Mouse (Mus musculus): Measurements from ENCODE around the gene Zcchc24. TPM values are rescaled to one million over a fixed set of nuclear protein-coding genes. Genes with fewer than 3 reads are reported as not detected.
A peak's percentile ranks its signal among the peaks of the same experiment; 100 is the strongest.

Gene Zcchc24
- polyA plus RNA-seq, 1 experiment from 2014 or later, result 47.3 TPM

DNA sequence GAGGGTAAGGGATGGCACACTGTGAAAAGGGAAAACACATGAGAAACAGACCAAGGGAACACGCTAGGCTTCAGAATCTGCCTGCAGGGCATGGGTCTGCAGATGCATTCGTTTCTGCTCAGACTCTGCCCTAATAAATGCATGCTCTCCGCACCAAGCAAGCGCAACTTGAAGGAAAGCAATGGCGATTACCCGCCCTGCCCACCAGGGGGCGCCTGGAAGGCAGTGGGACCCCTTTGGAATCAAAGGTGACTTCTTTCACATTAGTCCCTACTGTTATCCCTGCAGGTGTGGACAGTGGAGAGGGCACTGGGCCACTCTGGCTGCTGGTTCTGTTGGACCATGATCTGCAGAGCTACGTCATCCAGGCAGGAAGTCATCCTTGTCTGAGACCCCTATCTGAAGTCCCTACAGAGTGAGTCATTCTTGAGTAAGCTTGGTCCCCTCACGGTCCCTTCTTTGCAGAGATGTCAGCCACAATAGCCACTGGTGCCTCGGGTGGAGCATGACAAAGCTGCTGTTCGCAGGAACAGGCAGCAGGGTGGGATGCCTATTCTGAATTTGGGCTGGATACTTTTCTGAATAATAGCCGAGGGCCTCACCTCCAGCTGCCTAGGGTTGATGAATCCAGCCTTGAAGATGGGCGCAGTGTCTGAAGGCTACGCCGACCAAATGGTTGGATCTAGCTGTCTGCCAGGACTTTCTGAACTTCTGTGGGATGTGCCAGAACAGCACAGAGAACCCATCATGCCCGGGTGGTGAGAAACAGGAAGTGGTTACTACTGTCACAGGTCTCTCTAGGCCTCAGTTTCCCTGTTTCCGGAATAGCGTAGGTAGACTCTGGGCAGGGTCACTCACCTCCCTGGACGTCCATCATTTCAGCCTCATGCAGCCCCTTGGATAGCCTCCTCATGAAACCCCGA lies 42.4 kb downstream of the Zcchc24 start:
- ATAC-seq (ENCODE audit: insufficient number of reproducible peaks, insufficient read depth, low FRiP score, low TSS enrichment), result no peak
- no peak overlapping the region for H3K4me2 ChIP-seq (replicated peaks)
- 47% methylated on average over 20 of the region's 20 CpGs for WGBS
- H3K36me3 ChIP-seq, result peaks cover 3% of the 10 kb centered on the region; the same call in 1 of the 2 replicates
- H3K27ac ChIP-seq, result peak overlapping the region; percentile 78
- H3K9ac ChIP-seq, result no peak overlapping the region
- H3K9me3 ChIP-seq, result no peaks in the 10 kb centered on the region
- H3K4me1 ChIP-seq, result peaks cover 36% of the 10 kb centered on the region
- H3K27me3 ChIP-seq, result no peaks in the 10 kb centered on the region
- H3K4me3 ChIP-seq, result no peak overlapping the region

DNA sequence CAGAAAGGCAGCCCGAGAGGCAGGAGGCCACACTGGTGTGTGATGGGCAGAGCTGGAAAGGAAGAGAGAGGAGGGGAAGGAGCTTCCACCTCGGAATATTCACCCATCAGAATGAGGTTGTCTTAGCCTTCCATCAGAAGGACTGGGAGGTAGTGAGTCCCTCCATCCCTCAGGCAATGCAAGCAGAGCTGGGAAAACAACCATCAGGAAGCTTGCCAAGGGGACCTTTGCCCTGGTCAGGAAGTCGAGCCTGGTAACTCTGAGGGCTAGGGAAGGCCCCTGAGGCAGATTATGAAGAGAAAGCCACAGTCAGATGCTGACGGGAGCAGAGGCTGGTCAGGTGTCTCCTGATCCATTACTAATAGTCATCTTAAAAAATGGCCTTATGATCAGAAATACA lies 43.1 kb downstream of the Zcchc24 start:
- peaks cover 36% of the 10 kb centered on the region for H3K4me1 ChIP-seq
- H3K27me3 ChIP-seq, result no peaks in the 10 kb centered on the region
- no peak overlapping the region for H3K4me3 ChIP-seq
- 18% methylated on average over 4 of the region's 4 CpGs for WGBS
- H3K9me3 ChIP-seq, result no peaks in the 10 kb centered on the region
- H3K27ac ChIP-seq, result peak overlapping the region; percentile 78
- no peak for ATAC-seq (ENCODE audit: insufficient number of reproducible peaks, insufficient read depth, low FRiP score, low TSS enrichment)
- H3K36me3 ChIP-seq, result peaks cover 10% of the 10 kb centered on the region
- H3K9ac ChIP-seq, result no peak overlapping the region
- no peak overlapping the region for H3K4me2 ChIP-seq (replicated peaks)

DNA sequence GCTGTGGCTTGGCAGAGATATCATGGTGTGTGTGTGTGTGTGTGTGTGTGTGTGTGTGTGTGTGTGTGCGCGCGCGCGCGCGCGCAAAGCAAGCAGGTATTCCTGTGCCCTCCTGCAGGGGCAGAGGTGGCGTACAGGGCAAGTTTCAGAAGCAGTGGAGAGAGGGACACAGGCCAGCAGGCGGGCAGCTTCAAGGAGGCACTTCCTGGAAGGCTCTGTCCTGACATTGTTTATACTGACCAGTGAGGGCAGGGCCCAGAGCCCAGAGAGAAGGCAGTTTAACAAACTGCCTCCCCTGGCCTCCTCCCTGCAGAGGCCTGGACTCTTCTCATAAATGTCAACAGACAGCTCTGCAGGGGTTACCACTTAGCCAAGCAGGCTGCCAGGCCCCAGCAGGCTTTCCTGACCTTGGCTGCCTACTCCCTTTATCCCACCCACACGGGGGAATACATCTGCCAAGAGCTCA lies 43.8 kb downstream of the Zcchc24 start:
- Histone ChIP-seq H3K4me1 (peaks cover 36% of the 10 kb centered on the region), H3K27ac (peak overlapping the region; percentile 78), H3K36me3 (peaks cover 10% of the 10 kb centered on the region), H3K9ac (no peak overlapping the region), H3K4me3 (no peak overlapping the region), H3K4me2 (replicated peaks) (no peak overlapping the region), H3K27me3 (no peaks in the 10 kb centered on the region), H3K9me3 (no peaks in the 10 kb centered on the region)
- 78% methylated on average over 11 of the region's 11 CpGs for WGBS
- no peak for ATAC-seq (ENCODE audit: insufficient number of reproducible peaks, insufficient read depth, low FRiP score, low TSS enrichment)

DNA sequence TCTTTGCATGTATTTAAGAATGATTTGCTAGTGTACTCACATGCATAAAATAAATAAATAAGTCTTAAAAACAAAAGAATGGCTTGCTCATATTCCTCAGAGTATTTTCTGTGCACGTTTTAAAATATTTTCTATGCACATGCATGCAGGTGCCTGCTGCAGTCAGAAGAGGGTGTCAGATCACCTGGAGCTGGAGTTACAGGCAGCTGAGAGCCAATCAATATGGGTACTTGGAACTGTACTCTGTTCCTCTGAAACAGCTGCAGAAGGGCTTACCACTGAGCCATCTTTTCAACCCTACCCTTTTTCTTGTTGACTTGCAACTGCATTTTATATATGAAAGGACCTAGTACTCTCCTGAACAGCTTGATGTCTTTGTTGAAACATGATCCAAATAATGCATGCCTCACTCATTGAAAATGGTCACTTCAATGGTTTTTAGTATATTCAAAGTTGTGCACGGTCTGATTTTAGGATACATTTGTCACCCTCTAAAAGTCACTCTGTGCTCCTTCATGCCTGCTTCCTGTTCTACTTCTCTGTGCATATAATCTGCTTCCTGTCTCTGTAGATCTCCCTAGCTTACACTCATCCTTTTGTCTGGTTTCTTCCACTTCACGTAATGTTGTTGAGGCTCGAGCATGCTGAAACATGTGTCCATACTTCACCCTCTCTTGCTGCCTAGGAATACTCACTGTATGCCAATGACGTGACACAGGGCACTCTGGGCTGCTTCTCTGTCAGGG lies 47.7 kb downstream of the Zcchc24 start:
- no peak overlapping the region for H3K4me3 ChIP-seq
- no peak overlapping the region for H3K4me2 ChIP-seq (replicated peaks)
- no peaks in the 10 kb centered on the region for H3K9me3 ChIP-seq
- peaks cover 44% of the 10 kb centered on the region for H3K4me1 ChIP-seq
- no peak overlapping the region for H3K9ac ChIP-seq
- peaks cover 20% of the 10 kb centered on the region for H3K36me3 ChIP-seq
- no peaks in the 10 kb centered on the region for H3K27me3 ChIP-seq
- WGBS, result 88% methylated on average over 5 of the region's 5 CpGs
- H3K27ac ChIP-seq, result no peak overlapping the region
- no peak for ATAC-seq (ENCODE audit: insufficient number of reproducible peaks, insufficient read depth, low FRiP score, low TSS enrichment)

DNA sequence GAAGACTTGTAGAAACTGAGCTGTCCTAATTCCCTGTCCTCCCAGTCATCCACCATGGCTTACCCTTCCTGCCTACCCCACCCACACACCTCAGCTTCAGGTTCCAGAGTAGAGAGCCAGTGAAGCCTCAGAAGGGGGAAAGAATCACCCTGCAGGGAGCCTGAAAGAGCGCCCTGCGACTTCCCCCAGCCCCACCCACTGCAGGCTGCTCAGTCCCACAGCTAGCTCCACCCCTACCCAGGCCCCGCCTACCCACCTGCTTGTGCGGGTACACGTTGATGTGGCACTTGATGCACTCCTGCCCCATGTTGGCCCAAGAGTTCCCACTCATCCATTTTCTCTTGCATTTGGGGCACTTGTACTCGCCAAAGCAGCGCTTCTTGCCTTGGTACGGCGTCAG lies 49.5 kb downstream of the Zcchc24 start:
- Histone ChIP-seq H3K27me3 (no peaks in the 10 kb centered on the region), H3K4me3 (no peak overlapping the region), H3K9ac (no peak overlapping the region), H3K9me3 (no peaks in the 10 kb centered on the region), H3K27ac (peak overlapping the region; percentile 72), H3K4me2 (replicated peaks) (no peak overlapping the region), H3K36me3 (peaks cover 34% of the 10 kb centered on the region), H3K4me1 (peaks cover 26% of the 10 kb centered on the region)
- 59% methylated on average over 9 of the region's 9 CpGs for WGBS
- ATAC-seq (ENCODE audit: insufficient number of reproducible peaks, insufficient read depth, low FRiP score, low TSS enrichment), result no peak

DNA sequence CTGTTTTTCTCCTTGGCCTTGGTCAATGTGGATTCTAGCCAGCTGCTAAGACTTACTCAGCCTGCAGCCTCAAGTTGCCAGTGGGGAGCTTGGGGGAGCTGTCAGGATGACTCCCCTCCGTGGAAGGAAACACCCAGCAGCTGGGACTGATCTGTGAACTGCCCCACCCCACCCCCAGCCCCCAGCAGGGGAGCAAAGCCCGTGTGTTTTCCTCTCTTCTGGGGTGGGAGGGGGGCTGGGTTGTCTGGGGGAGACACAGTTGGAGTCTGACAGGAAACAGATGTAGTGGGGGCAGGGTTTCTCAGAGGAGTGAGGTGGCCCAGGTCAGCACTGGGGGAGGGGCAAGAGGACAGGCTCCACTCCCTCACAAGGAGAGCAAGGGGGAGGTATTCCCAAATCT lies 50.4 kb downstream of the Zcchc24 start:
- H3K36me3 ChIP-seq, result peaks cover 36% of the 10 kb centered on the region
- WGBS, result 3% methylated on average over 2 of the region's 2 CpGs
- peak; percentile 62; the same call in 1 of the 2 replicates for ATAC-seq (ENCODE audit: insufficient number of reproducible peaks, insufficient read depth, low FRiP score, low TSS enrichment)
- no peaks in the 10 kb centered on the region for H3K9me3 ChIP-seq
- H3K4me1 ChIP-seq, result peaks cover 28% of the 10 kb centered on the region
- H3K4me2 ChIP-seq (replicated peaks), result no peak overlapping the region
- no peaks in the 10 kb centered on the region for H3K27me3 ChIP-seq
- H3K27ac ChIP-seq, result peak overlapping the region; percentile 72
- H3K4me3 ChIP-seq, result no peak overlapping the region
- H3K9ac ChIP-seq, result no peak overlapping the region

DNA sequence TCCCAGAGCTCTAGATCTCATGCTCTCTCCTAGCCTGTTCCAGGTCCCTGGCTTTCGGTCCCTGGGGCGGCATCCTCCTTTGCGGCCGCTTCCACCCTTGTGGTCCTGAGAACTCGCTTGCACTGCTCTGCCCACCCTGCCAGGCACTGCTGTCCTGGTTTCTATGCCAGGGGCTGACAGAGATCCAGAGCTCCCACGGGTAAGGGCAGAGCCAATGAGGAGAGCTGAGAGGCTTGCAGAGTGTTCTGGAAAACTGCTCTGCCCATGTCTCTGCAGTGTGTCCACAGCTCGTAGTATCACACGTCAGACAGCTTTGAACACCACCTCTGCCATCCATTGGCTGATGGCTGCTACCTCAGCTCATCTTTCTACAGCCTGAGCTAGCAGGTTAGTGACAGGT lies 51.1 kb downstream of the Zcchc24 start:
- no peaks in the 10 kb centered on the region for H3K9me3 ChIP-seq
- H3K4me2 ChIP-seq (replicated peaks), result no peak overlapping the region
- WGBS, result 81% methylated on average over 8 of the region's 8 CpGs
- no peaks in the 10 kb centered on the region for H3K27me3 ChIP-seq
- peak overlapping the region; percentile 72; the same call in 1 of the 2 replicates for H3K27ac ChIP-seq
- H3K4me3 ChIP-seq, result no peak overlapping the region
- H3K4me1 ChIP-seq, result peaks cover 28% of the 10 kb centered on the region
- ATAC-seq (ENCODE audit: insufficient number of reproducible peaks, insufficient read depth, low FRiP score, low TSS enrichment), result no peak
- H3K9ac ChIP-seq, result no peak overlapping the region
- peaks cover 36% of the 10 kb centered on the region for H3K36me3 ChIP-seq

DNA sequence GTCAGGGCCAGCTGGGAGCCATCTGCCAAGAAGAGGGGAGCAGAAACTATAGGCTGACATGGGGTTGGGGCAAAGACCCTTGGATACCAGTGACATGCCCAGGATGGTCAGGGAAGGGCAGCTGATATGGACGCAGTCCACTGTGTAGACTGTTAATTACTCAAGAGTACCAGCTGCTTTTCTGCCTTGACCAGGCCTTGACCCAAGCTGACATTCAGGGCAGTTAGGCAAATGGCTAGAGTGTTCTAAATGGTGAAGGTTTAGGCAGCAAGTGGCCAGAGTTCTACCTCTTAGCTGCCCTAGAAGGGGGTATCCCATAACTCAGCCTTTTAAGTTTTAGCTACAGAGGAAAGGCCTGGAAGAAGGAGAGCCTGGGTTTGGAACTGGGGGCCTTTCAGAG lies 52.3 kb downstream of the Zcchc24 start:
- Histone ChIP-seq H3K9ac (no peak overlapping the region), H3K4me3 (no peak overlapping the region), H3K4me2 (replicated peaks) (no peak overlapping the region), H3K27ac (no peak overlapping the region), H3K9me3 (no peaks in the 10 kb centered on the region), H3K4me1 (peaks cover 28% of the 10 kb centered on the region), H3K36me3 (peaks cover 33% of the 10 kb centered on the region), H3K27me3 (no peaks in the 10 kb centered on the region)
- no peak for ATAC-seq (ENCODE audit: insufficient number of reproducible peaks, insufficient read depth, low FRiP score, low TSS enrichment)
- 77% methylated on average over 1 of the region's 1 CpGs for WGBS

DNA sequence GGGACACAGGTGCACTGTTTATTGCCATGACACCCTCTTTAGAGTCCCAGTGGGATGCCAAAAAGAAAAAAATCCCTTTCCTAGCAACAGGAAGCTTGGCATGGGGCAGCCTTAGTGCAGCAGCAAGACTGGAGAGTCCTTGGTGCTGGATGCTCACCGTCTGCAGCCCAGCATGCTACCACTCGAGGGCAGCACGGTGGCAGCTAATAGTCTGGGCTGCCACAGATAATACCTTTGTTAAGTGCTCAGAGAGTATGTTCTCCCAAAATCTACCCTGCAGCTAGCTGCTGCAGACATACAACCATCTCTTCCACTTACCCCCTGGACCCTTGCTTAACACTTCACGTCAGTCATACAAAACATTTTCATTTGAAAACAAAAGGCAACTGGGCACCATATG lies 55.4 kb downstream of the Zcchc24 start:
- WGBS, result 13% methylated on average over 4 of the region's 4 CpGs
- no peak overlapping the region for H3K4me2 ChIP-seq (replicated peaks)
- no peak for ATAC-seq (ENCODE audit: insufficient number of reproducible peaks, insufficient read depth, low FRiP score, low TSS enrichment)
- peaks cover 26% of the 10 kb centered on the region for H3K36me3 ChIP-seq
- H3K27me3 ChIP-seq, result no peaks in the 10 kb centered on the region
- 0 out of 2 replicates have a peak overlapping the region, but pooled peaks have one; percentile 31 for H3K27ac ChIP-seq
- no peak overlapping the region for H3K4me3 ChIP-seq
- no peak overlapping the region for H3K9ac ChIP-seq
- peaks cover 43% of the 10 kb centered on the region for H3K4me1 ChIP-seq
- no peaks in the 10 kb centered on the region for H3K9me3 ChIP-seq

DNA sequence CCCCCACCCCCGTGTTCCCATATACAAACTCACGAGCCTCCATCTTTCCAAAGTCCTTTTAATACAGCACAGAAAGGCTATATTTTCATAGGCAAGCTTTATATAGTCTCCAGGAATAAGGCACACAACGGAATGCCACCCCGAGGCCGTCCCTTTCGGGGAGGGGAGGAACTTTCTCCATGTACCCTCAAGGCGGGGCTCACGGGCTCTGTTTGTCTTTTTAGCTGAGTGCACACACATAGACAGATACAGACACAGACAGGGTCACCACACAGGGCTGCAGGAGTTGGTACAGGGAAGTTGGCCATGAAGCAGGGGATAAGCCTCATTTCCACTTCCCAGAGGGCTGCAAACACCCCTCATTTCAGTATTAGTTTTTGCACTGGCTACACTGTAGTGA lies 57.2 kb downstream of the Zcchc24 start:
- peaks cover 32% of the 10 kb centered on the region for H3K4me1 ChIP-seq
- H3K9ac ChIP-seq, result no peak overlapping the region
- H3K4me2 ChIP-seq (replicated peaks), result no peak overlapping the region
- ATAC-seq (ENCODE audit: insufficient number of reproducible peaks, insufficient read depth, low FRiP score, low TSS enrichment), result no peak
- no peaks in the 10 kb centered on the region for H3K9me3 ChIP-seq
- WGBS, result 60% methylated on average over 8 of the region's 8 CpGs
- H3K36me3 ChIP-seq, result peaks cover 20% of the 10 kb centered on the region
- H3K27ac ChIP-seq, result no peak overlapping the region
- no peaks in the 10 kb centered on the region for H3K27me3 ChIP-seq
- no peak overlapping the region for H3K4me3 ChIP-seq

DNA sequence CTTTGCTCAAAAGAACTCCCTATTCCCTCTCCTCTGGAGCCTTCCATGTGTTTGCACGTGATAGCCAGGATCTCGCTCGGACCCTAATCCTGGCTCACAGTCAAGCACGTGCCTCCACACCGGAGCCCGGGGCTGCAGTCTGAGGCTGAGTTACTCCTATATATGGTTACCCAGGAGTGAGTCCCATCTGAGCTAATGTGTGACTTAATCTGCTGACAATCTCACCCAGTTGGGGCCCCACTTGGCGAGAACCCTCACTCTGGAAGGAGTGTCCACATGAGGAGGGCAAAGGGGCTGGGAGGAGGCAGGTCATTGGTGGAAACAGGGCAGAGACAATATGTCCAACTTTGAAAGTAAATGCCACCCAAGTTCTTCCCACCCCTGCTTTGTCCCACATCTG lies 57.7 kb downstream of the Zcchc24 start:
- no peak for ATAC-seq (ENCODE audit: insufficient number of reproducible peaks, insufficient read depth, low FRiP score, low TSS enrichment)
- no peak overlapping the region for H3K27ac ChIP-seq
- H3K4me3 ChIP-seq, result no peak overlapping the region
- no peaks in the 10 kb centered on the region for H3K27me3 ChIP-seq
- no peak overlapping the region for H3K9ac ChIP-seq
- peaks cover 32% of the 10 kb centered on the region for H3K4me1 ChIP-seq
- H3K36me3 ChIP-seq, result peaks cover 16% of the 10 kb centered on the region
- WGBS, result 72% methylated on average over 7 of the region's 7 CpGs
- no peak overlapping the region for H3K4me2 ChIP-seq (replicated peaks)
- no peaks in the 10 kb centered on the region for H3K9me3 ChIP-seq

DNA sequence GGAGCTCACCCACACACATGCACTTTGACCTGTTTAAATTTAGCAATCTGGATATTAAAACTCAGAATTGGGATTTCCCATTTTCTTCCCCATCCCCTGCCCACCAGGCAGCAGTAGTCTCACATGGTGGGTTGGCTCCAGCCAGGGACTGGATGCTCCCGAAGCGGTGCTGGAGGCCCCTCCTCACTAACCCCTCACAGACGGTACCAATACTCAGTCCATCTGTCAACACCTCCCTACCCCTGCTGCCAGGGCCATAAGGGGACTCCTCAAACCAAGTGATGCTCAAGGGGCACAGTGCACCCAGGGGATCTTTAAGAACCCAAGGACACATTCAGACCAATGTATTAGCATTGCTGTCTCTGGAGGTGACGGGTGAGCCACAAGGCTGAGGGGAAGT lies 58.2 kb downstream of the Zcchc24 start:
- Histone ChIP-seq H3K27ac (no peak overlapping the region), H3K9ac (no peak overlapping the region), H3K27me3 (no peaks in the 10 kb centered on the region), H3K9me3 (no peaks in the 10 kb centered on the region), H3K36me3 (peaks cover 11% of the 10 kb centered on the region), H3K4me3 (no peak overlapping the region), H3K4me2 (replicated peaks) (no peak overlapping the region), H3K4me1 (peaks cover 32% of the 10 kb centered on the region)
- ATAC-seq (ENCODE audit: insufficient number of reproducible peaks, insufficient read depth, low FRiP score, low TSS enrichment), result no peak
- 66% methylated on average over 4 of the region's 4 CpGs for WGBS
